Mouse (Mus musculus) embryonic facial prominence, embryonic 11.5 days (tissue): ENCODE results near the gene Mbd3. TPM values are rescaled to one million over a fixed set of nuclear protein-coding genes. Genes with fewer than 3 reads are reported as not detected.
A peak's percentile ranks its signal among the peaks of the same experiment; 100 is the strongest.

Experiments
- ATAC-seq: fragments of 200-750 bp; cut with Nextera tagmentation; replicated peaks from 2 replicates; pipeline ENCODE4 v1.8.0; 2017; ENCODE audit warnings: low read depth; ENCODE audit not compliant: insufficient number of reproducible peaks, low FRiP score, low TSS enrichment
- DNase-seq: peaks from one replicate; pipeline ENCODE4 v3.0.0-alpha.2; 2015; ENCODE audit warnings: low spot score
- H3K27ac ChIP-seq: fragments of 300-500 bp; sonication (generic); replicated peaks from 2 replicates; pipeline ENCODE4 v1.5.1; 2014; ENCODE audit warnings: mild to moderate bottlenecking, low read depth, low read length, control low read depth
- H3K27me3 ChIP-seq: fragments of 300-500 bp; sonication (generic); 2 replicates; pipeline ENCODE4 v1.6.1; 2014; ENCODE audit warnings: mild to moderate bottlenecking, low read length, moderate library complexity, mixed read lengths; ENCODE audit not compliant: control insufficient read depth, insufficient read depth
- H3K36me3 ChIP-seq: fragments of 300-500 bp; sonication (generic); replicated peaks from 2 replicates; pipeline ENCODE4 v1.6.1; 2014; ENCODE audit warnings: low read depth, mild to moderate bottlenecking, low read length, moderate library complexity, mixed read lengths; ENCODE audit not compliant: control insufficient read depth, insufficient read depth
- H3K4me1 ChIP-seq: fragments of 300-500 bp; sonication (generic); 2 replicates; pipeline ENCODE4 v1.6.1; 2014; ENCODE audit warnings: low read length, mixed read lengths; ENCODE audit not compliant: control insufficient read depth, insufficient read depth
- H3K4me2 ChIP-seq: fragments of 300-500 bp; sonication (generic); 2 replicates; pipeline ENCODE4 v1.6.1; 2014; ENCODE audit warnings: low read depth, mild to moderate bottlenecking, control low read depth, low read length, moderate library complexity
- H3K4me3 ChIP-seq: fragments of 300-500 bp; sonication (generic); 2 replicates; pipeline ENCODE4 v1.5.1; 2014; ENCODE audit warnings: low read depth, low read length, control low read depth
- H3K9ac ChIP-seq: fragments of 300-500 bp; sonication (generic); replicated peaks from 2 replicates; pipeline ENCODE4 v1.6.1; 2014; ENCODE audit warnings: mild to moderate bottlenecking, control low read depth, low read length
- H3K9me3 ChIP-seq: fragments of 300-500 bp; sonication (generic); replicated peaks from 2 replicates; pipeline ENCODE4 v1.6.1; 2016; ENCODE audit warnings: mild to moderate bottlenecking, low read length, inconsistent platforms, mixed read lengths; ENCODE audit not compliant: control insufficient read depth
- WGBS: fragments of 180-500 bp; shearing (Covaris S2); extraction: QIAGEN DNeasy Blood & Tissue Kit; methylation state at CpG from one replicate; pipeline ENCODE4 v1.1.7; 2014; 5-methylcytosine and 5-hydroxymethylcytosine counted together
- polyA plus RNA-seq: library from polyadenylated mRNA; unstranded; fragments of >200 nt; fragmentation: Nextera tagmentation; extraction: Ambion mirVana; gene quantifications from 2 replicates; pipeline ENCODE4 v1.2.1, GENCODE M21; 2014

The Mbd3 gene
- polyA plus RNA-seq, 1 experiment from 2014 or later, result 241 TPM

GRCm38 (mm10) chr10:80356001-80356682 lies 43.2 kb downstream of the Mbd3 start, which contains the start of gene Plk5:
Gene Plk5 (plus strand): TSS chr10:80356459.
- 1% methylated on average over 50 of the region's 53 CpGs for WGBS
- peaks cover 63% of the 10 kb centered on the region for H3K27me3 ChIP-seq
- no peak for DNase-seq

GRCm38 (mm10) chr10:80355431-80355830 lies 43.9 kb downstream of the Mbd3 start:
- no peak overlapping the region for H3K27ac ChIP-seq
- H3K9me3 ChIP-seq, result no peaks in the 10 kb centered on the region; the same call in 1 of the 2 replicates
- H3K36me3 ChIP-seq, result no peaks in the 10 kb centered on the region
- H3K27me3 ChIP-seq, result peaks cover 68% of the 10 kb centered on the region
- no peak for DNase-seq
- H3K9ac ChIP-seq, result no peak overlapping the region
- ATAC-seq, result no peak
- H3K4me1 ChIP-seq, result peaks cover 7% of the 10 kb centered on the region
- H3K4me2 ChIP-seq, result no peak overlapping the region
- WGBS, result 8% methylated on average over 9 of the region's 9 CpGs
- no peak overlapping the region for H3K4me3 ChIP-seq

More at GRCm38 (mm10) chr10:80356001-80356682, 43.2 kb downstream of the Mbd3 start, which contains the start of gene Plk5:
- Histone ChIP-seq H3K9me3 (no peaks in the 10 kb centered on the region; the same call in 1 of the 2 replicates), H3K4me2 (peak within 1 kb of the TSS; percentile 57), H3K27ac (no peak within 1 kb of the TSS), H3K4me3 (peak within 1 kb of the TSS; percentile 30), H3K4me1 (peaks cover 7% of the 10 kb centered on the region), H3K36me3 (no peaks in the 10 kb centered on the region), H3K9ac (peak within 1 kb of the TSS; percentile 25; the same call in 1 of the 2 replicates)
- no peak for ATAC-seq

GRCm38 (mm10) chr10:80352727-80353126 lies 46.6 kb downstream of the Mbd3 start:
- ATAC-seq (no peak), DNase-seq (no peak)
- H3K4me2 ChIP-seq, result no peak overlapping the region
- peaks cover 76% of the 10 kb centered on the region for H3K27me3 ChIP-seq
- no peak overlapping the region for H3K9ac ChIP-seq
- H3K36me3 ChIP-seq, result no peaks in the 10 kb centered on the region
- WGBS, result 60% methylated on average over 8 of the region's 8 CpGs
- H3K4me3 ChIP-seq, result no peak overlapping the region
- peaks cover 12% of the 10 kb centered on the region for H3K4me1 ChIP-seq
- H3K27ac ChIP-seq, result no peak overlapping the region
- H3K9me3 ChIP-seq, result no peaks in the 10 kb centered on the region

GRCm38 (mm10) chr10:80351896-80352295 lies 47.5 kb downstream of the Mbd3 start:
- Histone ChIP-seq H3K4me1 (peaks cover 12% of the 10 kb centered on the region), H3K9me3 (no peaks in the 10 kb centered on the region), H3K4me2 (no peak overlapping the region), H3K9ac (no peak overlapping the region), H3K27me3 (peaks cover 76% of the 10 kb centered on the region), H3K36me3 (no peaks in the 10 kb centered on the region), H3K4me3 (no peak overlapping the region), H3K27ac (no peak overlapping the region)
- DNase-seq (no peak), ATAC-seq (no peak)
- 23% methylated on average over 11 of the region's 11 CpGs for WGBS

GRCm38 (mm10) chr10:80350292-80350691 lies 49.1 kb downstream of the Mbd3 start:
- Histone ChIP-seq H3K4me2 (no peak overlapping the region), H3K9me3 (no peaks in the 10 kb centered on the region), H3K27me3 (peaks cover 70% of the 10 kb centered on the region), H3K4me1 (peaks cover 6% of the 10 kb centered on the region), H3K27ac (no peak overlapping the region), H3K4me3 (no peak overlapping the region), H3K36me3 (no peaks in the 10 kb centered on the region), H3K9ac (no peak overlapping the region)
- ATAC-seq (peak; percentile 61), DNase-seq (peak; percentile 91)
- WGBS, result 5% methylated on average over 7 of the region's 7 CpGs

- Histone ChIP-seq H3K36me3 (no peaks in the 10 kb centered on the region), H3K27me3 (peaks cover 74% of the 10 kb centered on the region), H3K4me1 (peaks cover 6% of the 10 kb centered on the region), H3K9ac (no peak overlapping the region), H3K9me3 (no peaks in the 10 kb centered on the region), H3K4me2 (peak overlapping the region; percentile 4; the same call in 1 of the 2 replicates), H3K4me3 (no peak overlapping the region), H3K27ac (no peak overlapping the region)
- 16% methylated on average over 24 of the region's 26 CpGs for WGBS
- no peak for DNase-seq
- no peak for ATAC-seq
Observed at GRCm38 (mm10) chr10:80348981-80349380, 50.4 kb downstream of the Mbd3 start.

- Histone ChIP-seq H3K4me3 (peak within 1 kb of the TSS; percentile 18; the same call in 1 of the 2 replicates), H3K4me2 (peak within 1 kb of the TSS; percentile 27), H3K36me3 (no peaks in the 10 kb centered on the region), H3K9ac (no peak within 1 kb of the TSS), H3K9me3 (no peaks in the 10 kb centered on the region), H3K27me3 (peaks cover 81% of the 10 kb centered on the region), H3K4me1 (peaks cover 6% of the 10 kb centered on the region), H3K27ac (no peak within 1 kb of the TSS)
- under 1% methylated on average over 42 of the region's 42 CpGs for WGBS
- ATAC-seq (no peak), DNase-seq (peak; percentile 67)
Observed at GRCm38 (mm10) chr10:80348244-80348781, 51.0 kb downstream of the Mbd3 start, which contains the start of gene Adamtsl5. Gene Adamtsl5 (minus strand): TSS chr10:80348412.

GRCm38 (mm10) chr10:80347514-80347967 lies 51.8 kb downstream of the Mbd3 start:
- Histone ChIP-seq H3K36me3 (no peaks in the 10 kb centered on the region), H3K9ac (no peak overlapping the region), H3K4me2 (no peak overlapping the region), H3K27ac (no peak overlapping the region), H3K4me3 (no peak overlapping the region), H3K4me1 (peaks cover 6% of the 10 kb centered on the region), H3K9me3 (no peaks in the 10 kb centered on the region), H3K27me3 (peaks cover 83% of the 10 kb centered on the region)
- 13% methylated on average over 17 of the region's 17 CpGs for WGBS
- DNase-seq (no peak), ATAC-seq (no peak)
